Comparison of ENCODE assay signal across 8 mouse cellular contexts in genomic region chr17:35866911-35867890, GRCm38 (mm10). TPM values are rescaled to one million over a fixed set of nuclear protein-coding genes. Genes with fewer than 3 reads are reported as not detected.
DNase-seq lines count a peak whose midpoint lies in the region; ATAC-seq and TF ChIP-seq lines count a peak whose summit lies in the region.

No protein-coding gene starts in this region.

- 18% methylated on average over 26 of the region's 26 CpGs for WGBS in cerebellum, adult 2 months
- 15% methylated on average over 26 of the region's 26 CpGs for WGBS in heart, adult 2 months
- WGBS in kidney, embryonic 15.5 days, result 8% methylated on average over 26 of the region's 26 CpGs
- 2% methylated on average over 26 of the region's 26 CpGs for WGBS in spleen, adult 2 months

- TF ChIP-seq CTCF in cerebellum, adult 2 months (IDR thresholded peaks at IDR 0.05; ENCODE audit: borderline replicate concordance, insufficient read depth, low read depth, low read length), result no peak
- TF ChIP-seq CTCF in heart, adult 2 months (IDR thresholded peaks at IDR 0.05), result peak; percentile 67
- TF ChIP-seq CTCF in spleen, adult 2 months (IDR thresholded peaks at IDR 0.05; ENCODE audit: extremely low read depth, insufficient read depth, insufficient read length, insufficient replicate concordance), result 0 out of 2 replicates have a peak, but pooled peaks have one; percentile 32

- TF ChIP-seq EP300 in heart, adult 2 months (IDR thresholded peaks at IDR 0.05; ENCODE audit: insufficient read depth, low read depth, low read length), result no peak

- H3K9ac ChIP-seq in heart, adult 2 months (ENCODE audit: low read depth, low read length), result peak overlapping the region; percentile 98
- H3K9ac ChIP-seq in kidney, embryonic 15.5 days, result peak overlapping the region; percentile 72

- H3K4me1 ChIP-seq in cerebellum, adult 2 months (ENCODE audit: control insufficient read depth, insufficient read depth, low read length), result no peaks in the 10 kb centered on the region
- H3K4me1 ChIP-seq in heart, adult 2 months (ENCODE audit: control insufficient read depth, insufficient read depth, low read length), result peaks cover 9% of the 10 kb centered on the region
- H3K4me1 ChIP-seq in kidney, embryonic 15.5 days, result peaks cover 67% of the 10 kb centered on the region
- peaks cover 6% of the 10 kb centered on the region; the same call in 1 of the 2 replicates for H3K4me1 ChIP-seq in spleen, adult 2 months (ENCODE audit: control insufficient read depth, insufficient read depth, insufficient read length)

- no peak overlapping the region for H3K27ac ChIP-seq in cerebellum, adult 2 months (ENCODE audit: insufficient read depth, low read length)
- peak overlapping the region; percentile 98 for H3K27ac ChIP-seq in heart, adult 2 months
- peak overlapping the region; percentile 99 for H3K27ac ChIP-seq in kidney, embryonic 15.5 days
- H3K27ac ChIP-seq in spleen, adult 2 months (ENCODE audit: insufficient read depth, low read length), result peak overlapping the region; percentile 99

- H3K9me3 ChIP-seq in kidney, embryonic 15.5 days (replicated peaks), result no peaks in the 10 kb centered on the region

- H3K36me3 ChIP-seq in heart, adult 2 months (ENCODE audit: control insufficient read depth, insufficient read depth, low read length), result no peaks in the 10 kb centered on the region
- H3K36me3 ChIP-seq in kidney, embryonic 15.5 days, result peaks cover 10% of the 10 kb centered on the region
- peaks cover 5% of the 10 kb centered on the region; the same call in 1 of the 2 replicates for H3K36me3 ChIP-seq in spleen, adult 2 months (ENCODE audit: control insufficient read depth, insufficient read depth, low read length)

- ATAC-seq in cerebellum, adult (ENCODE audit: insufficient number of reproducible peaks, low FRiP score, low TSS enrichment), result no peak
- no peak for ATAC-seq in kidney, embryonic 15.5 days (replicated peaks; ENCODE audit: low FRiP score)

- no peaks in the 10 kb centered on the region for H3K27me3 ChIP-seq in cerebellum, adult 2 months (ENCODE audit: control insufficient read depth, insufficient read depth, low read length)
- H3K27me3 ChIP-seq in heart, adult 2 months (ENCODE audit: control insufficient read depth, insufficient read depth, low read length), result no peaks in the 10 kb centered on the region
- no peaks in the 10 kb centered on the region for H3K27me3 ChIP-seq in kidney, embryonic 15.5 days
- no peaks in the 10 kb centered on the region for H3K27me3 ChIP-seq in spleen, adult 2 months (ENCODE audit: control insufficient read depth, insufficient read depth, low read length)

- TF ChIP-seq POLR2A in cerebellum, adult 2 months (IDR thresholded peaks at IDR 0.05; ENCODE audit: borderline replicate concordance, insufficient read depth, low read length), result no peak
- no peak for TF ChIP-seq POLR2A in heart, adult 2 months (IDR thresholded peaks at IDR 0.05; ENCODE audit: insufficient read depth, low read depth, low read length)
- TF ChIP-seq POLR2A in spleen, adult 2 months (IDR thresholded peaks at IDR 0.05; ENCODE audit: low read depth, low read length), result no peak; the same call in 1 of the 2 replicates

- intact Hi-C loops in heart, adult 2 months (cut with DNase I), result loop anchor here (2.0 kb wide), 1 partner anchor 50 kb away; the partner anchor contains the start of genes Mrps18b and Ppp1r10

- H3K4me2 ChIP-seq in kidney, embryonic 15.5 days, result peak overlapping the region; percentile 85

- H3K4me3 ChIP-seq in cerebellum, adult 2 months (replicated peaks; ENCODE audit: insufficient read depth, low read depth, low read length), result peak overlapping the region; percentile 61
- H3K4me3 ChIP-seq in heart, adult 2 months, result peak overlapping the region; percentile 61
- H3K4me3 ChIP-seq in kidney, embryonic 15.5 days (replicated peaks), result peak overlapping the region; percentile 65
- peak overlapping the region; percentile 97 for H3K4me3 ChIP-seq in spleen, adult 2 months (ENCODE audit: extremely low read depth, insufficient read depth, insufficient read length)

- peak in 1 of 2 experiments; percentile 29 for DNase-seq in cerebellum, adult 2 months
- DNase-seq in adrenal gland, postnatal 25 days, result peak; percentile 44
- peak; percentile 69 to 76 for DNase-seq in heart, adult 2 months
- DNase-seq in lung, postnatal 25 days (ENCODE audit: low spot score), result peak; percentile 71
- DNase-seq in spleen, adult 2 months (ENCODE audit: low read depth in 1 of 2, low spot score in 2 of 2), result peak in 1 of 2 experiments; percentile 79
- DNase-seq in left cerebral cortex, adult 18-20 months (ENCODE audit: low spot score in 2 of 2), result no peak

- no peaks in the 10 kb centered on the region for H3K79me2 ChIP-seq in heart, adult 2 months (replicated peaks; ENCODE audit: control insufficient read depth, insufficient read depth, low read length)

RNA-seq across cellular contexts. Expression of gene Ppp1r18, which starts 1.8 kb away (rescaled TPM):
- 8.7 and 9.7 TPM in 2 replicates for polyA plus RNA-seq in cerebellum, adult 2 months (2012; rRNA removed)
- total RNA-seq in adrenal gland, postnatal 25 days (2021), result 36.5 and 36.8 TPM in 2 replicates
- 10 to 100 TPM; 12.8 to 18.6 TPM for total RNA-seq in heart, adult 2 months (2021)
- 18.9 and 21.3 TPM in 2 replicates for polyA plus RNA-seq in heart, adult 2 months (2012; rRNA removed)
- 20.8 and 23.2 TPM in 2 replicates for polyA plus RNA-seq in kidney, embryonic 15.5 days (2015; fragmentation: Nextera tagmentation; extraction: Ambion mirVana)
- 144 and 155 TPM in 2 replicates for polyA plus RNA-seq in spleen, adult 2 months (2012; rRNA removed)
- total RNA-seq in left cerebral cortex, adult 18-20 months (2021), result 1 to 10 TPM; 8.9 to 9.1 TPM

RNA-seq across cellular contexts. Expression of gene Nrm, which starts 6.1 kb away (rescaled TPM):
- polyA plus RNA-seq in cerebellum, adult 2 months (2012; rRNA removed), result 8.6 and 12.0 TPM in 2 replicates
- 8.7 and 9.8 TPM in 2 replicates for total RNA-seq in adrenal gland, postnatal 25 days (2021)
- 1 to 10 TPM; 1.8 TPM for total RNA-seq in heart, adult 2 months (2021)
- polyA plus RNA-seq in heart, adult 2 months (2012; rRNA removed), result 5.3 and 5.6 TPM in 2 replicates
- 58.0 and 65.7 TPM in 2 replicates for polyA plus RNA-seq in kidney, embryonic 15.5 days (2015; fragmentation: Nextera tagmentation; extraction: Ambion mirVana)
- 58.5 and 84.2 TPM in 2 replicates for polyA plus RNA-seq in spleen, adult 2 months (2012; rRNA removed)
- 1 to 10 TPM; 2.0 to 2.6 TPM for total RNA-seq in left cerebral cortex, adult 18-20 months (2021)

RNA-seq across cellular contexts. Expression of gene Dhx16, which starts 12.4 kb away (rescaled TPM):
- 52.2 and 57.4 TPM in 2 replicates for polyA plus RNA-seq in cerebellum, adult 2 months (2012; rRNA removed)
- total RNA-seq in adrenal gland, postnatal 25 days (2021), result 51.4 and 53.3 TPM in 2 replicates
- 10 to 100 TPM; 19.3 to 20.3 TPM for total RNA-seq in heart, adult 2 months (2021)
- 27.7 and 38.0 TPM in 2 replicates for polyA plus RNA-seq in heart, adult 2 months (2012; rRNA removed)
- polyA plus RNA-seq in kidney, embryonic 15.5 days (2015; fragmentation: Nextera tagmentation; extraction: Ambion mirVana), result 40.9 and 42.4 TPM in 2 replicates
- 79.1 and 85.7 TPM in 2 replicates for polyA plus RNA-seq in spleen, adult 2 months (2012; rRNA removed)
- 10 to 100 TPM; 30.6 to 32.3 TPM for total RNA-seq in left cerebral cortex, adult 18-20 months (2021)

RNA-seq across cellular contexts. Expression of gene Mdc1, which starts 25.9 kb away (rescaled TPM):
- polyA plus RNA-seq in cerebellum, adult 2 months (2012; rRNA removed), result 12.1 and 16.1 TPM in 2 replicates
- total RNA-seq in adrenal gland, postnatal 25 days (2021), result 30.1 and 31.1 TPM in 2 replicates
- 10 to 100 TPM; 13.2 to 13.3 TPM for total RNA-seq in heart, adult 2 months (2021)
- 4.2 and 8.3 TPM in 2 replicates for polyA plus RNA-seq in heart, adult 2 months (2012; rRNA removed)
- polyA plus RNA-seq in kidney, embryonic 15.5 days (2015; fragmentation: Nextera tagmentation; extraction: Ambion mirVana), result 16.5 TPM in 2 replicates
- 10.8 and 11.6 TPM in 2 replicates for polyA plus RNA-seq in spleen, adult 2 months (2012; rRNA removed)
- total RNA-seq in left cerebral cortex, adult 18-20 months (2021), result 10 to 100 TPM; 17.6 to 17.7 TPM

RNA-seq across cellular contexts. Expression of gene Tubb5, which starts 29.1 kb away (rescaled TPM):
- 320 TPM in 2 replicates for polyA plus RNA-seq in cerebellum, adult 2 months (2012; rRNA removed)
- 192 and 221 TPM in 2 replicates for total RNA-seq in adrenal gland, postnatal 25 days (2021)
- total RNA-seq in heart, adult 2 months (2021), result 10 to 100 TPM; 83.0 to 90.1 TPM
- 108 and 134 TPM in 2 replicates for polyA plus RNA-seq in heart, adult 2 months (2012; rRNA removed)
- polyA plus RNA-seq in kidney, embryonic 15.5 days (2015; fragmentation: Nextera tagmentation; extraction: Ambion mirVana), result 951 and 997 TPM in 2 replicates
- 305 and 404 TPM in 2 replicates for polyA plus RNA-seq in spleen, adult 2 months (2012; rRNA removed)
- total RNA-seq in left cerebral cortex, adult 18-20 months (2021), result 100 to 1,000 TPM; 442 to 465 TPM

Comparison
In these comparisons a context has a peak if more than half of its experiments do, and no peak if none do; other contexts are left out.
1. DNase-seq: peak in adrenal gland, postnatal 25 days (single experiment), heart, adult 2 months (2 of 2) and lung, postnatal 25 days (single experiment); none in left cerebral cortex, adult 18-20 months (0 of 2).
2. Peak in every context shown above with its lines, with median percentiles within 50 percentile points of each other: H3K4me3 ChIP-seq.